12 mouse cellular contexts compared by ENCODE assay signal in genomic region chr11:116816769-116817168, GRCm38 (mm10). TPM values are rescaled to one million over a fixed set of nuclear protein-coding genes. Genes with fewer than 3 reads are reported as not detected.
A peak's percentile ranks its signal among the peaks of the same experiment; 100 is the strongest.
DNase-seq lines count a peak whose midpoint lies in the region; ATAC-seq and TF ChIP-seq lines count a peak whose summit lies in the region.
"Had no signal": no experiment of that assay in that cellular context is flagged by ENCODE, and none has a peak within 500 bp of the region (broad histone marks: within the 10 kb centered on the region; RNA-seq: fewer than 3 reads in every experiment).

No protein-coding gene starts in this region.

- 0 out of 2 replicates have a peak, but pooled peaks have one; percentile 18 for TF ChIP-seq CTCF in intestine, postnatal 0 days (IDR thresholded peaks at IDR 0.05; ENCODE audit: low read depth)

- H3K4me2 ChIP-seq in intestine, postnatal 0 days (replicated peaks; ENCODE audit: low read depth) = no peak overlapping the region
- H3K4me2 ChIP-seq in intestine, embryonic 16.5 days (ENCODE audit: low read depth, low read length) = no peak overlapping the region
- H3K4me2 ChIP-seq: embryonic facial prominence, embryonic 13.5 days; liver, embryonic 11.5 days; midbrain, embryonic 12.5 days; neural tube, embryonic 13.5 days had no signal

- H3K4me1 ChIP-seq in intestine, postnatal 0 days (replicated peaks; ENCODE audit: control insufficient read depth, insufficient read depth, low read length) = peaks cover 17% of the 10 kb centered on the region
- H3K4me1 ChIP-seq in intestine, embryonic 16.5 days (ENCODE audit: control insufficient read depth, insufficient read depth, low read length) = peaks cover 75% of the 10 kb centered on the region

- H3K9me3 ChIP-seq in intestine, postnatal 0 days (ENCODE audit: control insufficient read depth) = no peaks in the 10 kb centered on the region
- no peaks in the 10 kb centered on the region for H3K9me3 ChIP-seq in intestine, embryonic 16.5 days (ENCODE audit: control insufficient read depth, low read length)
- H3K9me3 ChIP-seq: embryonic facial prominence, embryonic 13.5 days; midbrain, embryonic 12.5 days; neural tube, embryonic 13.5 days had no signal

- no peaks in the 10 kb centered on the region; the same call in 1 of the 2 replicates for H3K36me3 ChIP-seq in intestine, postnatal 0 days (ENCODE audit: control insufficient read depth, insufficient read depth)
- no peaks in the 10 kb centered on the region for H3K36me3 ChIP-seq in intestine, embryonic 16.5 days (ENCODE audit: control insufficient read depth, insufficient read depth, low read length)
- H3K36me3 ChIP-seq: embryonic facial prominence, embryonic 13.5 days; midbrain, embryonic 12.5 days; neural tube, embryonic 13.5 days had no signal

- peak; percentile 77 to 79 for DNase-seq in adrenal gland, adult (ENCODE audit: inconsistent age in 2 of 2, low spot score in 1 of 2)
- DNase-seq in adrenal gland, postnatal 4 days (ENCODE audit: low spot score in 2 of 2) = no peak
- peak; percentile 38 for DNase-seq in adrenal gland, postnatal 10 days
- peak; percentile 82 for DNase-seq in lung, postnatal 10 days
- no peak for DNase-seq in thymus, postnatal 14 days
- no peak for DNase-seq in layer of hippocampus, adult 11-12 months (ENCODE audit: low spot score)

- no peak overlapping the region for H3K27ac ChIP-seq in intestine, postnatal 0 days (ENCODE audit: low read depth, low read length)
- no peak overlapping the region for H3K27ac ChIP-seq in intestine, embryonic 16.5 days (ENCODE audit: low read length)
- H3K27ac ChIP-seq: midbrain, embryonic 12.5 days had no signal

- ATAC-seq in intestine, postnatal 0 days = no peak
- ATAC-seq in intestine, embryonic 16.5 days = no peak

- no peaks in the 10 kb centered on the region for H3K27me3 ChIP-seq in intestine, postnatal 0 days (replicated peaks; ENCODE audit: control insufficient read depth, insufficient read depth, low read length)
- no peaks in the 10 kb centered on the region for H3K27me3 ChIP-seq in intestine, embryonic 16.5 days (replicated peaks; ENCODE audit: control insufficient read depth, insufficient read depth, low read length)
- H3K27me3 ChIP-seq: embryonic facial prominence, embryonic 13.5 days; midbrain, embryonic 12.5 days; neural tube, embryonic 13.5 days had no signal

- 74% methylated on average over 5 of the region's 5 CpGs for WGBS in intestine, postnatal 0 days
- WGBS in intestine, embryonic 16.5 days = 73% methylated on average over 5 of the region's 5 CpGs

- H3K4me3 ChIP-seq in intestine, postnatal 0 days (ENCODE audit: low read depth, low read length) = no peak overlapping the region
- no peak overlapping the region for H3K4me3 ChIP-seq in intestine, embryonic 16.5 days (ENCODE audit: low read length)
- H3K4me3 ChIP-seq: embryonic facial prominence, embryonic 13.5 days; midbrain, embryonic 12.5 days; neural tube, embryonic 13.5 days had no signal

- H3K9ac ChIP-seq in intestine, postnatal 0 days (ENCODE audit: low read depth, low read length) = no peak overlapping the region
- H3K9ac ChIP-seq in intestine, embryonic 16.5 days (ENCODE audit: low read depth, low read length) = no peak overlapping the region
- H3K9ac ChIP-seq: embryonic facial prominence, embryonic 13.5 days; midbrain, embryonic 12.5 days had no signal

RNA-seq across cellular contexts. Expression of gene Mxra7, which starts 11.1 kb away (rescaled TPM):
- 10 to 100 TPM; 53.5 to 64.9 TPM for total RNA-seq in adrenal gland, postnatal 4 days (2021)
- polyA plus RNA-seq in intestine, postnatal 0 days (2015; fragmentation: Nextera tagmentation; extraction: Ambion mirVana) = 33.6 and 39.4 TPM in 2 replicates
- polyA plus RNA-seq in intestine, embryonic 16.5 days (2015; fragmentation: Nextera tagmentation; extraction: Ambion mirVana) = 20.6 and 20.8 TPM in 2 replicates
- total RNA-seq in adrenal gland, postnatal 10 days (2021) = 10 to 100 TPM; 33.7 to 40.0 TPM

RNA-seq across cellular contexts. Expression of gene Mettl23, which starts 26.3 kb away (rescaled TPM):
- total RNA-seq in adrenal gland, postnatal 4 days (2021) = 10 to 100 TPM; 34.1 to 34.2 TPM
- polyA plus RNA-seq in intestine, postnatal 0 days (2015; fragmentation: Nextera tagmentation; extraction: Ambion mirVana) = 34.1 and 37.1 TPM in 2 replicates
- polyA plus RNA-seq in intestine, embryonic 16.5 days (2015; fragmentation: Nextera tagmentation; extraction: Ambion mirVana) = 58.4 and 65.8 TPM in 2 replicates
- 10 to 100 TPM; 29.1 to 35.3 TPM for total RNA-seq in adrenal gland, postnatal 10 days (2021)

RNA-seq across cellular contexts. Expression of gene Jmjd6, which starts 26.5 kb away (rescaled TPM):
- 10 to 100 TPM; 38.6 to 39.2 TPM for total RNA-seq in adrenal gland, postnatal 4 days (2021)
- polyA plus RNA-seq in intestine, postnatal 0 days (2015; fragmentation: Nextera tagmentation; extraction: Ambion mirVana) = 44.4 and 44.7 TPM in 2 replicates
- polyA plus RNA-seq in intestine, embryonic 16.5 days (2015; fragmentation: Nextera tagmentation; extraction: Ambion mirVana) = 86.7 and 91.2 TPM in 2 replicates
- total RNA-seq in adrenal gland, postnatal 10 days (2021) = 10 to 100 TPM; 36.0 to 38.4 TPM

RNA-seq across cellular contexts. Expression of gene Mfsd11, which starts 35.5 kb away (rescaled TPM):
- total RNA-seq in adrenal gland, postnatal 4 days (2021) = 10 to 100 TPM; 40.9 to 43.9 TPM
- 100 and 109 TPM in 2 replicates for polyA plus RNA-seq in intestine, postnatal 0 days (2015; fragmentation: Nextera tagmentation; extraction: Ambion mirVana)
- 47.3 and 66.2 TPM in 2 replicates for polyA plus RNA-seq in intestine, embryonic 16.5 days (2015; fragmentation: Nextera tagmentation; extraction: Ambion mirVana)
- total RNA-seq in adrenal gland, postnatal 10 days (2021) = 10 to 100 TPM; 26.8 to 44.4 TPM

RNA-seq across cellular contexts. Expression of gene Srsf2, which starts 36.1 kb away (rescaled TPM):
- total RNA-seq in adrenal gland, postnatal 4 days (2021) = 100 to 1,000 TPM; 336 to 337 TPM
- 354 and 366 TPM in 2 replicates for polyA plus RNA-seq in intestine, postnatal 0 days (2015; fragmentation: Nextera tagmentation; extraction: Ambion mirVana)
- polyA plus RNA-seq in intestine, embryonic 16.5 days (2015; fragmentation: Nextera tagmentation; extraction: Ambion mirVana) = 389 and 590 TPM in 2 replicates
- total RNA-seq in adrenal gland, postnatal 10 days (2021) = 100 to 1,000 TPM; 222 to 286 TPM

Comparison
In these comparisons a context has a peak if more than half of its experiments do, and no peak if none do; other contexts are left out.
1. DNase-seq: peak in adrenal gland, adult (2 of 2), adrenal gland, postnatal 10 days (single experiment) and lung, postnatal 10 days (single experiment); none in adrenal gland, postnatal 4 days (0 of 2), thymus, postnatal 14 days (single experiment) and layer of hippocampus, adult 11-12 months (single experiment).